Mouse (Mus musculus) MEL (cell line): ENCODE data around the gene Cdk2ap2.

Source experiments
- EP300 ChIP-seq, 2 experiments: IDR thresholded peaks; 2 replicates each; pipeline ENCODE4 v1.6.1; 2011; ENCODE audit warnings: improper control_type of control experiment in 2 of 2, low read length in 2 of 2, low read depth in 1 of 2, mild to moderate bottlenecking in 1 of 2
- GATA1 ChIP-seq: IDR thresholded peaks from 2 replicates; pipeline ENCODE4 v1.6.1; 2011; ENCODE audit warnings: low read depth, low read length, improper control_type of control experiment
- MEF2A ChIP-seq: IDR thresholded peaks from 2 replicates; pipeline ENCODE4 v1.6.1; 2014; ENCODE audit warnings: low read depth, mild to moderate bottlenecking, inconsistent platforms, low read length, improper control_type of control experiment; ENCODE audit not compliant: poor library complexity, insufficient replicate concordance, severe bottlenecking; ENCODE audit errors: extremely low read depth
- POLR2A ChIP-seq, 2 experiments: IDR thresholded peaks; 2 replicates each; pipeline ENCODE4 v1.6.1; 2011 to 2012; ENCODE audit warnings: low read length in 2 of 2, mild to moderate bottlenecking in 2 of 2, control low read depth in 1 of 2, improper control_type of control experiment in 1 of 2, low read depth in 1 of 2, moderate library complexity in 1 of 2; ENCODE audit not compliant: control insufficient read depth in 1 of 2, insufficient read depth in 1 of 2, poor library complexity in 1 of 2

DNA sequence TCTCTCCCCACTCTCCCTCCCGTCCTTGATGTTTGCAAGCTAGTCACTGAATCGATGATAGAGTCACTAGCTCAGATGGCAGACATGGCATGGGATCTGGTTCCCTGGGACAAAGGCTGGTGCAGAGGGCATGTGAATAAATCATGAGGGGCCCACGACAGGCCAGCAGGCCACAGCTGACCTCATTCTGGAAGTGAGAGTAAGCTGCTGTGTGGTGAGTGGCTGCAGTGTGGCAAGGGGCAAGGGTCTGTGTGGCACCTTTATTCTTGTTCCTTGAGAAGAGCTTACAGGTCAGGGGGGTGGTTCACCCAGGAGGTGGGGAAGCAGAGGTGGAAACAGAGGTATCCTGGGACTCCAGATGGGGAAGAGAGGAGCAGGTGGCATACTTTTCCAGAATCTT is 15.6 kb upstream of the Cdk2ap2 start, which contains the start of gene Cabp2:
- TF ChIP-seq POLR2A (IDR thresholded peaks at IDR 0.05; ENCODE audit: control insufficient read depth in 1 of 2, insufficient read depth in 1 of 2, low read depth in 1 of 2, low read length in 2 of 2, poor library complexity in 1 of 2) (no peak), GATA1 (no peak), EP300 (IDR thresholded peaks at IDR 0.05; ENCODE audit: low read depth in 1 of 2, low read length in 2 of 2) (no peak), MEF2A (no peak)
